12 mouse cellular contexts compared by ENCODE assay signal in genomic region chr12:100903761-100904160, GRCm38 (mm10). TPM values are rescaled to one million over a fixed set of nuclear protein-coding genes. Genes with fewer than 3 reads are reported as not detected.
DNase-seq lines count a peak whose midpoint lies in the region; ATAC-seq lines count a peak whose summit lies in the region.
"Had no signal": no experiment of that assay in that cellular context is flagged by ENCODE, and none has a peak within 500 bp of the region (broad histone marks: within the 10 kb centered on the region; RNA-seq: fewer than 3 reads in every experiment).

No protein-coding gene starts in this region.

- peak; percentile 44; the same call in 1 of the 2 replicates for ATAC-seq in neutrophil, adult 5-6 weeks (ENCODE audit: extremely low read depth, insufficient number of reproducible peaks, low FRiP score, poor library complexity, severe bottlenecking)
- no peak for ATAC-seq in granulocyte monocyte progenitor cell, adult 5-6 weeks (replicated peaks; ENCODE audit: poor library complexity, severe bottlenecking)
- ATAC-seq: forebrain, embryonic 16.5 days had no signal

- DNase-seq in spleen, adult 18-20 months = peak; percentile 28 to 49
- DNase-seq in spleen, postnatal 14 days (ENCODE audit: low spot score in 2 of 2) = no peak
- peak; percentile 68 for DNase-seq in brain, adult 2 months (ENCODE audit: low read depth, low spot score)
- no peak for DNase-seq in adrenal gland, adult 2 months
- no peak for DNase-seq in urinary bladder, postnatal 14 days (ENCODE audit: low spot score)
- DNase-seq: adrenal gland, postnatal 10 days; gastrocnemius, postnatal 36 days; heart, postnatal 14 days; kidney, adult 18-20 months had no signal

RNA-seq across cellular contexts. Expression of gene Gpr68, which starts 4.2 kb away (rescaled TPM):
- total RNA-seq in neutrophil, adult 5-6 weeks (2017) = 5.1 and 6.4 TPM in 2 replicates
- total RNA-seq in granulocyte monocyte progenitor cell, adult 5-6 weeks (2014; fragmentation: Nextera tagmentation) = 0.23 and 1.6 TPM in 2 replicates
- total RNA-seq in granulocyte monocyte progenitor cell, adult 5-6 weeks (2017) = 0.47 TPM in 1 of 2 replicates, not detected in the other
- total RNA-seq in adrenal gland, adult 2 months (2021) = 1 to 10 TPM in 1 of 2 experiments, under 1 TPM in 1; 0.52 to 1.2 TPM
- 1.4 and 2.1 TPM in 2 replicates for polyA plus RNA-seq in adrenal gland, adult 2 months (2012; rRNA removed)

Comparison
In these comparisons a context has a peak if more than half of its experiments do, and no peak if none do; other contexts are left out.
1. DNase-seq: peak in spleen, adult 18-20 months (2 of 2) and brain, adult 2 months (single experiment); none in spleen, postnatal 14 days (0 of 2), adrenal gland, adult 2 months (single experiment) and urinary bladder, postnatal 14 days (single experiment).